Mouse (Mus musculus): ENCODE results near the gene Lrrk1. TPM values are rescaled to one million over a fixed set of nuclear protein-coding genes. Genes with fewer than 3 reads are reported as not detected.

The Lrrk1 gene
- polyA plus RNA-seq, 1 experiment from 2014 or later: 1.7 TPM

- DNase-seq (ENCODE audit: low spot score): peak; percentile 63
- Histone ChIP-seq H3K4me1 (ENCODE audit: control insufficient read depth, insufficient read depth, low read length) (0 out of 2 replicates have a peak, but pooled peaks cover 3% of the 10 kb centered on the region), H3K9me3 (replicated peaks; ENCODE audit: control insufficient read depth, low read length) (no peaks in the 10 kb centered on the region), H3K9ac (ENCODE audit: low read length) (no peak overlapping the region), H3K27ac (ENCODE audit: low read depth, low read length) (no peak overlapping the region), H3K36me3 (ENCODE audit: control insufficient read depth, insufficient read depth, low read length) (no peaks in the 10 kb centered on the region), H3K27me3 (replicated peaks; ENCODE audit: control insufficient read depth, insufficient read depth, low read length) (no peaks in the 10 kb centered on the region), H3K4me2 (ENCODE audit: low read length) (no peak overlapping the region), H3K4me3 (ENCODE audit: low read depth, low read length) (no peak overlapping the region)
- ATAC-seq: 0 out of 2 replicates have a peak, but pooled peaks have one; percentile 26
- 65% methylated on average over 6 of the region's 6 CpGs for WGBS
These were observed 21.3 kb upstream of the Lrrk1 start for GRCm38 (mm10) chr7:66409433-66409832.

- Histone ChIP-seq H3K36me3 (ENCODE audit: control insufficient read depth, insufficient read depth, low read length) (no peaks in the 10 kb centered on the region), H3K27ac (ENCODE audit: low read depth, low read length) (no peak overlapping the region), H3K4me1 (ENCODE audit: control insufficient read depth, insufficient read depth, low read length) (no peaks in the 10 kb centered on the region), H3K9me3 (replicated peaks; ENCODE audit: control insufficient read depth, low read length) (no peaks in the 10 kb centered on the region), H3K9ac (ENCODE audit: low read length) (no peak overlapping the region), H3K4me2 (ENCODE audit: low read length) (no peak overlapping the region), H3K27me3 (replicated peaks; ENCODE audit: control insufficient read depth, insufficient read depth, low read length) (no peaks in the 10 kb centered on the region), H3K4me3 (ENCODE audit: low read depth, low read length) (no peak overlapping the region)
- ATAC-seq (no peak), DNase-seq (ENCODE audit: low spot score) (no peak)
- WGBS: 82% methylated on average over 8 of the region's 8 CpGs
These were observed 18.8 kb upstream of the Lrrk1 start for GRCm38 (mm10) chr7:66406971-66407370.

GRCm38 (mm10) chr7:66405951-66406721, 18.0 kb upstream of the Lrrk1 start:
- H3K4me3 ChIP-seq (ENCODE audit: low read depth, low read length): no peak overlapping the region
- H3K9ac ChIP-seq (ENCODE audit: low read length): no peak overlapping the region
- no peaks in the 10 kb centered on the region for H3K9me3 ChIP-seq (replicated peaks; ENCODE audit: control insufficient read depth, low read length)
- 59% methylated on average over 13 of the region's 13 CpGs for WGBS
- H3K36me3 ChIP-seq (ENCODE audit: control insufficient read depth, insufficient read depth, low read length): no peaks in the 10 kb centered on the region
- no peaks in the 10 kb centered on the region for H3K27me3 ChIP-seq (replicated peaks; ENCODE audit: control insufficient read depth, insufficient read depth, low read length)
- H3K4me1 ChIP-seq (ENCODE audit: control insufficient read depth, insufficient read depth, low read length): no peaks in the 10 kb centered on the region
- no peak overlapping the region for H3K4me2 ChIP-seq (ENCODE audit: low read length)
- DNase-seq (ENCODE audit: low spot score): no peak
- no peak overlapping the region for H3K27ac ChIP-seq (ENCODE audit: low read depth, low read length)
- ATAC-seq: no peak

GRCm38 (mm10) chr7:66405541-66405940, 17.4 kb upstream of the Lrrk1 start:
- Histone ChIP-seq H3K27ac (ENCODE audit: low read depth, low read length) (no peak overlapping the region), H3K9ac (ENCODE audit: low read length) (no peak overlapping the region), H3K4me1 (ENCODE audit: control insufficient read depth, insufficient read depth, low read length) (no peaks in the 10 kb centered on the region), H3K4me3 (ENCODE audit: low read depth, low read length) (no peak overlapping the region), H3K4me2 (ENCODE audit: low read length) (no peak overlapping the region), H3K36me3 (ENCODE audit: control insufficient read depth, insufficient read depth, low read length) (no peaks in the 10 kb centered on the region), H3K9me3 (replicated peaks; ENCODE audit: control insufficient read depth, low read length) (no peaks in the 10 kb centered on the region), H3K27me3 (replicated peaks; ENCODE audit: control insufficient read depth, insufficient read depth, low read length) (no peaks in the 10 kb centered on the region)
- 76% methylated on average over 11 of the region's 11 CpGs for whole genome bisulfite sequencing
- ATAC-seq: no peak
- DNase-seq (ENCODE audit: low spot score): no peak

GRCm38 (mm10) chr7:66404802-66405201, 16.7 kb upstream of the Lrrk1 start:
- DNase-seq (ENCODE audit: low spot score) (no peak), ATAC-seq (no peak)
- Histone ChIP-seq H3K4me2 (ENCODE audit: low read length) (no peak overlapping the region), H3K36me3 (ENCODE audit: control insufficient read depth, insufficient read depth, low read length) (no peaks in the 10 kb centered on the region), H3K9ac (ENCODE audit: low read length) (no peak overlapping the region), H3K27me3 (replicated peaks; ENCODE audit: control insufficient read depth, insufficient read depth, low read length) (no peaks in the 10 kb centered on the region), H3K27ac (ENCODE audit: low read depth, low read length) (no peak overlapping the region), H3K4me3 (ENCODE audit: low read depth, low read length) (no peak overlapping the region), H3K4me1 (ENCODE audit: control insufficient read depth, insufficient read depth, low read length) (no peaks in the 10 kb centered on the region), H3K9me3 (replicated peaks; ENCODE audit: control insufficient read depth, low read length) (no peaks in the 10 kb centered on the region)
- WGBS: 74% methylated on average over 4 of the region's 4 CpGs

- WGBS: 84% methylated on average over 10 of the region's 10 CpGs
- no peak for DNase-seq (ENCODE audit: low spot score)
These were observed 16.0 kb upstream of the Lrrk1 start for GRCm38 (mm10) chr7:66404141-66404540.

GRCm38 (mm10) chr7:66402876-66403275, 14.7 kb upstream of the Lrrk1 start:
- Histone ChIP-seq H3K9ac (ENCODE audit: low read length) (no peak overlapping the region), H3K36me3 (ENCODE audit: control insufficient read depth, insufficient read depth, low read length) (no peaks in the 10 kb centered on the region), H3K4me3 (ENCODE audit: low read depth, low read length) (no peak overlapping the region), H3K27me3 (replicated peaks; ENCODE audit: control insufficient read depth, insufficient read depth, low read length) (no peaks in the 10 kb centered on the region), H3K9me3 (replicated peaks; ENCODE audit: control insufficient read depth, low read length) (no peaks in the 10 kb centered on the region), H3K4me2 (ENCODE audit: low read length) (no peak overlapping the region), H3K27ac (ENCODE audit: low read depth, low read length) (no peak overlapping the region), H3K4me1 (ENCODE audit: control insufficient read depth, insufficient read depth, low read length) (no peaks in the 10 kb centered on the region)
- 87% methylated on average over 5 of the region's 5 CpGs for WGBS
- DNase-seq (ENCODE audit: low spot score) (no peak), ATAC-seq (no peak)

More at GRCm38 (mm10) chr7:66404141-66404540, 16.0 kb upstream of the Lrrk1 start:
- no peak overlapping the region for H3K4me2 ChIP-seq (ENCODE audit: low read length)
- no peaks in the 10 kb centered on the region for H3K27me3 ChIP-seq (replicated peaks; ENCODE audit: control insufficient read depth, insufficient read depth, low read length)
- no peak overlapping the region for H3K9ac ChIP-seq (ENCODE audit: low read length)
- H3K9me3 ChIP-seq (replicated peaks; ENCODE audit: control insufficient read depth, low read length): no peaks in the 10 kb centered on the region
- no peak overlapping the region for H3K27ac ChIP-seq (ENCODE audit: low read depth, low read length)
- H3K4me3 ChIP-seq (ENCODE audit: low read depth, low read length): no peak overlapping the region
- no peaks in the 10 kb centered on the region for H3K36me3 ChIP-seq (ENCODE audit: control insufficient read depth, insufficient read depth, low read length)
- no peak for ATAC-seq
- no peaks in the 10 kb centered on the region for H3K4me1 ChIP-seq (ENCODE audit: control insufficient read depth, insufficient read depth, low read length)

GRCm38 (mm10) chr7:66401605-66402004, 13.5 kb upstream of the Lrrk1 start:
- Histone ChIP-seq H3K27ac (ENCODE audit: low read depth, low read length) (no peak overlapping the region), H3K4me2 (ENCODE audit: low read length) (no peak overlapping the region), H3K4me3 (ENCODE audit: low read depth, low read length) (no peak overlapping the region), H3K9ac (ENCODE audit: low read length) (no peak overlapping the region), H3K36me3 (ENCODE audit: control insufficient read depth, insufficient read depth, low read length) (no peaks in the 10 kb centered on the region), H3K4me1 (ENCODE audit: control insufficient read depth, insufficient read depth, low read length) (no peaks in the 10 kb centered on the region), H3K9me3 (replicated peaks; ENCODE audit: control insufficient read depth, low read length) (no peaks in the 10 kb centered on the region), H3K27me3 (replicated peaks; ENCODE audit: control insufficient read depth, insufficient read depth, low read length) (no peaks in the 10 kb centered on the region)
- no peak for ATAC-seq
- WGBS: 39% methylated on average over 8 of the region's 8 CpGs
- no peak for DNase-seq (ENCODE audit: low spot score)

GRCm38 (mm10) chr7:66397288-66397687, 9.1 kb upstream of the Lrrk1 start:
- no peak for ATAC-seq
- H3K27ac ChIP-seq (ENCODE audit: low read depth, low read length): no peak overlapping the region

More at GRCm38 (mm10) chr7:66397288-66397687, 9.1 kb upstream of the Lrrk1 start:
- Histone ChIP-seq H3K4me3 (ENCODE audit: low read depth, low read length) (no peak overlapping the region), H3K36me3 (ENCODE audit: control insufficient read depth, insufficient read depth, low read length) (no peaks in the 10 kb centered on the region), H3K9me3 (replicated peaks; ENCODE audit: control insufficient read depth, low read length) (no peaks in the 10 kb centered on the region), H3K9ac (ENCODE audit: low read length) (no peak overlapping the region), H3K4me1 (ENCODE audit: control insufficient read depth, insufficient read depth, low read length) (no peaks in the 10 kb centered on the region), H3K4me2 (ENCODE audit: low read length) (no peak overlapping the region), H3K27me3 (replicated peaks; ENCODE audit: control insufficient read depth, insufficient read depth, low read length) (no peaks in the 10 kb centered on the region)
- WGBS: 77% methylated on average over 3 of the region's 3 CpGs
- DNase-seq (ENCODE audit: low spot score): no peak
